Mouse (Mus musculus): Measurements from ENCODE around the gene Utrn.

DNA sequence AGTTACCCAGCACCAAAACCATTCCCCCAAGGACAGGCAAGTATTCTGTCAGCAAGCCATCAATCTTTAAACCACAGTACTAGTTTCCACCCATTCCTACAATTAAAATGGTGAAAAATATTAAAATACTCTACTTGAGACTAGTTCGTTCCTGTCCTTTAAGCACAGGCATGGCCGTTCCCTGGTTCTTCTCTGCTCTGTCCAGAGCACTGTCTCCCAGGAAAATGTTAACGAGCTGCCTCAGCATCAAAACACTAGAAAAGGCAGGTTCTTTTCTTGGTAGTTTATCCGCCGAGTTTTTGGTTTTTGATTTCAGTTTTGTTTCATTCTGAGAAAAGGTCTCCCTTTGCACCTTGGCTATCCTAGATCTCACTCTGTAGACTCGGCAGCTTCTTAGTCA is 115.0 kb downstream of the Utrn start:
- TF ChIP-seq CTCF (IDR thresholded peaks at IDR 0.05; ENCODE audit: borderline replicate concordance, insufficient read depth, low read depth, low read length) (no peak), POLR2A (IDR thresholded peaks at IDR 0.05; ENCODE audit: borderline replicate concordance, insufficient read depth, low read length) (no peak)
